Comparison of ENCODE assay signal across 23 mouse cellular contexts in genomic region chr15:9246345-9246744, GRCm38 (mm10). TPM values are rescaled to one million over a fixed set of nuclear protein-coding genes. Genes with fewer than 3 reads are reported as not detected.
DNase-seq lines count a peak whose midpoint lies in the region; TF ChIP-seq lines count a peak whose summit lies in the region.
"Had no signal": no experiment of that assay in that cellular context is flagged by ENCODE, and none has a peak within 500 bp of the region (broad histone marks: within the 10 kb centered on the region; RNA-seq: fewer than 3 reads in every experiment).

No protein-coding gene starts in this region.

- TF ChIP-seq RAD21 in CH12.LX (IDR thresholded peaks at IDR 0.05; ENCODE audit: low read depth, low read length), result no peak

- no peak overlapping the region for H3K27ac ChIP-seq in CH12.LX (ENCODE audit: insufficient read depth, low read depth)
- H3K27ac ChIP-seq in gastrocnemius, adult 2 months, result no peak overlapping the region

- H3K36me3 ChIP-seq in CH12.LX (replicated peaks in 1 of 2; ENCODE audit: control insufficient read depth in 1 of 2, insufficient read depth in 1 of 2, low read length in 1 of 2), result no peaks in the 10 kb centered on the region
- H3K36me3 ChIP-seq: G1E had no signal

- H3K4me3 ChIP-seq in CH12.LX (replicated peaks in 1 of 3; ENCODE audit: low read depth in 2 of 3, low read length in 2 of 3, poor library complexity in 1 of 3), result no peak overlapping the region
- H3K4me3 ChIP-seq in gastrocnemius, adult 2 months, result no peak overlapping the region

- no peaks in the 10 kb centered on the region for H3K79me2 ChIP-seq in CH12.LX (replicated peaks; ENCODE audit: control insufficient read depth, extremely low read depth, insufficient read depth, poor library complexity, severe bottlenecking)

- peak; percentile 61 for TF ChIP-seq EP300 in CH12.LX (IDR thresholded peaks at IDR 0.05; ENCODE audit: low read length)

- H3K9me3 ChIP-seq in CH12.LX (replicated peaks; ENCODE audit: low read length), result no peaks in the 10 kb centered on the region
- H3K9me3 ChIP-seq: G1E had no signal

- no peak overlapping the region for H3K4me2 ChIP-seq in CH12.LX (ENCODE audit: insufficient read depth, low read depth, poor library complexity, severe bottlenecking)

- peak; percentile 25 for DNase-seq in CH12.LX (ENCODE audit: extremely low read depth)
- DNase-seq in gastrocnemius, adult 2 months, result no peak
- DNase-seq: adrenal gland, adult 2 months; adrenal gland, adult 8-10 months; adrenal gland, postnatal 10 days; adrenal gland, postnatal 14 days; adrenal gland, postnatal 25 days; adrenal gland, postnatal 36 days; B cell, adult 2 months; cerebellum, adult 11 months; cerebellum, adult 11-12 months; cerebellum, adult 18-20 months; cerebellum, adult 2 months; cerebellum, adult 8-10 months had no signal

- TF ChIP-seq POLR2A in CH12.LX (IDR thresholded peaks at IDR 0.05; ENCODE audit: low read depth, low read length), result no peak

- H3K4me1 ChIP-seq in CH12.LX (ENCODE audit: control insufficient read depth in 1 of 2, insufficient read depth in 2 of 2), result peaks cover 0 to 11% of the 10 kb centered on the region in 2 experiments; a peak in 1 of 4 replicates

- no peaks in the 10 kb centered on the region for H3K27me3 ChIP-seq in CH12.LX (replicated peaks)

- in situ Hi-C loops in CH12.LX (cut with MboI; ENCODE audit: low pct_ligation_motif_present, low pct_unique_long_range_greater_than_20kb, low sequenced_read_pairs), result no loop called here

- TF ChIP-seq CTCF in CH12.LX (conservative IDR thresholded peaks at IDR 0.05 in 1 of 2, IDR thresholded peaks at IDR 0.05 in 1 of 2; ENCODE audit: low read depth in 2 of 2, low read length in 2 of 2), result no peak
- no peak for TF ChIP-seq CTCF in gastrocnemius, adult 2 months (IDR thresholded peaks at IDR 0.05)

- H3K9ac ChIP-seq in CH12.LX (ENCODE audit: insufficient read depth, low read depth), result no peak overlapping the region

- intact Hi-C loops in gastrocnemius, adult 2 months (cut with DNase I), result no loop called here

- dilution Hi-C loops in CH12.LX (cut with MboI; ENCODE audit: extremely low pct_ligation_motif_present, extremely low pct_unique_long_range_greater_than_20kb, low sequenced_read_pairs), result no loop called here

TF ChIP-seq in CH12.LX, 34 proteins besides CTCF, POLR2A, EP300 and RAD21:
- TF ChIP-seq MAFK (IDR thresholded peaks at IDR 0.05; ENCODE audit: insufficient replicate concordance, low read length) (no peak), USF1 (IDR thresholded peaks at IDR 0.05; ENCODE audit: low read depth, low read length) (no peak), ZNF384 (IDR thresholded peaks at IDR 0.05; ENCODE audit: low read depth, low read length) (peak; percentile 82), IRF4 (IDR thresholded peaks at IDR 0.05; ENCODE audit: low read depth, low read length) (peak; percentile 52), JUND (conservative IDR thresholded peaks at IDR 0.05; ENCODE audit: low read depth, low read length) (0 out of 2 replicates have a peak, but pooled peaks have one; percentile 15)

RNA-seq across cellular contexts. Expression of gene Ugt3a1, which starts 30.3 kb away (rescaled TPM):
- total RNA-seq in CH12.LX (2012; rRNA removed) (not detected in 2 replicates), CH12.LX (2014; rRNA removed) (not detected in 2 replicates)
- polyA plus RNA-seq in CH12.LX (2012; ENCODE audit: insufficient read length, low read depth), result not detected in 2 replicates
- total RNA-seq in gastrocnemius, adult 2 months (2021), result not detected
- total RNA-seq: adrenal gland, adult 18-20 months; adrenal gland, postnatal 25 days; adrenal gland, postnatal 36 days; ES-E14; MEL had no signal
- polyA plus RNA-seq: activated CD4-positive, CD25-positive, alpha-beta regulatory T cell, adult 4 months; adrenal gland, adult 2 months; brain, embryonic 14.5 days; C2C12; CD4-positive, CD25-positive, alpha-beta regulatory T cell, adult 4 months; cerebellum, adult 2 months; G1E; Patski had no signal
